Mouse (Mus musculus) kidney, adult 2 months (tissue): Measurements from ENCODE around the gene Rnd2. TPM values are rescaled to one million over a fixed set of nuclear protein-coding genes. Genes with fewer than 3 reads are reported as not detected.
"Not testable (repeated sequence)": the region's sequence is repeated elsewhere in the genome, so short reads cannot be mapped to it uniquely, and the experiment has no call there.

Experiments
- DNase-seq: peaks from one replicate; pipeline ENCODE4 v3.0.0; 2021
- H3K27ac ChIP-seq: fragments of 200-500 bp; 2 replicates; pipeline ENCODE4 v1.5.1; 2012; ENCODE audit warnings: low read depth, low read length, control low read depth, inconsistent platforms; ENCODE audit not compliant: insufficient read depth
- H3K27me3 ChIP-seq: fragments of 200-500 bp; replicated peaks from 2 replicates; pipeline ENCODE4 v1.6.1; 2012; ENCODE audit warnings: mild to moderate bottlenecking, moderate library complexity, low read length, inconsistent platforms; ENCODE audit not compliant: control insufficient read depth, insufficient read depth
- H3K36me3 ChIP-seq: fragments of 200-500 bp; 2 replicates; pipeline ENCODE4 v1.6.1; 2012; ENCODE audit warnings: mild to moderate bottlenecking, moderate library complexity, low read length, inconsistent platforms; ENCODE audit not compliant: control insufficient read depth, insufficient read depth
- H3K4me1 ChIP-seq: fragments of 200-500 bp; 2 replicates; pipeline ENCODE4 v1.6.1; 2011; ENCODE audit warnings: low read length; ENCODE audit not compliant: control insufficient read depth, insufficient read depth
- H3K4me3 ChIP-seq: fragments of 200-500 bp; 2 replicates; pipeline ENCODE4 v1.5.1; 2011; ENCODE audit warnings: mild to moderate bottlenecking, low read depth, low read length, control low read depth; ENCODE audit not compliant: insufficient read depth
- CTCF ChIP-seq: fragments of 200-500 bp; conservative IDR thresholded peaks from 2 replicates; pipeline ENCODE4 v1.5.1; 2011; ENCODE audit warnings: low read depth, mild to moderate bottlenecking, control low read depth, low read length, moderate library complexity, mixed read lengths; ENCODE audit not compliant: insufficient read depth, insufficient read length
- POLR2A ChIP-seq: fragments of 200-500 bp; IDR thresholded peaks from one replicate; pipeline ENCODE4 v1.6.1; 2011; ENCODE audit warnings: low read depth, low read length, control low read depth
- WGBS: fragments of 180-500 bp; shearing (Covaris S2); methylation state at CpG from one replicate; pipeline ENCODE4 v1.1.7; 2018; 5-methylcytosine and 5-hydroxymethylcytosine counted together
- polyA plus RNA-seq: library from polyadenylated mRNA; depleted of rRNA; stranded (reverse); fragments of >200 nt; gene quantifications from 2 replicates; pipeline ENCODE4 v1.2.3, GENCODE M21; 2012

The Rnd2 gene
- polyA plus RNA-seq, 1 experiment = 14.1 TPM

GRCm38 (mm10) chr11:101468731-101469130 is 3.9 kb downstream of the Rnd2 start:
- no peak for TF ChIP-seq POLR2A
- TF ChIP-seq CTCF = no peak
- Histone ChIP-seq H3K27ac (no peak overlapping the region), H3K4me1 (peaks cover 11% of the 10 kb centered on the region; the same call in 1 of the 2 replicates), H3K4me3 (peak overlapping the region; percentile 57), H3K27me3 (no peaks in the 10 kb centered on the region), H3K36me3 (no peaks in the 10 kb centered on the region)
- WGBS = 12% methylated on average over 13 of the region's 13 CpGs
- no peak for DNase-seq

DNA sequence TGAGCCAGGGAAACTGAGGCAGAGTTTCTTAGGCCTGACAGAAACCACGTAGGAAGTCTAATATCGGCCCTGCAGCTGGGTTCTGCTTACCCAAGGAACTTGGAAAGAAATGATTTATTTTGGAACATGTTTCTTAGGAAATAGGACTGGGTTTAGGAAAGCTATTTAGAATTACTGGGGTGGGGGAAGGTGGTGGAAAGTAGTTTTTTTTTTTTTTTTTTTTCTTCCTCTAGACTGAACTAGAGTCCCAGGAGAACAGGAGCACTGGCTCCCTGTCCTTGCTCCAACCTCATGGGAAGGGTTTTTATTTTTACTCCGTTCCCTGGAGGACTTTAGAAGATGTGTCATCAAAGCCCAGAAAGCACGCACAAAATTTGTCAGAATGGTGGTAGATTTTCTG is 4.4 kb downstream of the Rnd2 start:
- Histone ChIP-seq H3K27ac (no peak overlapping the region), H3K36me3 (no peaks in the 10 kb centered on the region), H3K4me3 (no peak overlapping the region), H3K4me1 (peaks cover 8% of the 10 kb centered on the region; the same call in 1 of the 2 replicates), H3K27me3 (no peaks in the 10 kb centered on the region)
- WGBS = 61% methylated on average over 4 of the region's 4 CpGs
- no peak for TF ChIP-seq CTCF
- TF ChIP-seq POLR2A = no peak
- no peak for DNase-seq

- H3K27ac ChIP-seq = no peak overlapping the region
- no peaks in the 10 kb centered on the region for H3K27me3 ChIP-seq
- H3K4me3 ChIP-seq = no peak overlapping the region
- no peak for DNase-seq
- 73% methylated on average over 7 of the region's 7 CpGs for WGBS
- H3K36me3 ChIP-seq = no peaks in the 10 kb centered on the region
- TF ChIP-seq CTCF (no peak), POLR2A (no peak)
- no peaks in the 10 kb centered on the region; the same call in 1 of the 2 replicates for H3K4me1 ChIP-seq
These were observed 5.4 kb downstream of the Rnd2 start for GRCm38 (mm10) chr11:101470206-101470605.

DNA sequence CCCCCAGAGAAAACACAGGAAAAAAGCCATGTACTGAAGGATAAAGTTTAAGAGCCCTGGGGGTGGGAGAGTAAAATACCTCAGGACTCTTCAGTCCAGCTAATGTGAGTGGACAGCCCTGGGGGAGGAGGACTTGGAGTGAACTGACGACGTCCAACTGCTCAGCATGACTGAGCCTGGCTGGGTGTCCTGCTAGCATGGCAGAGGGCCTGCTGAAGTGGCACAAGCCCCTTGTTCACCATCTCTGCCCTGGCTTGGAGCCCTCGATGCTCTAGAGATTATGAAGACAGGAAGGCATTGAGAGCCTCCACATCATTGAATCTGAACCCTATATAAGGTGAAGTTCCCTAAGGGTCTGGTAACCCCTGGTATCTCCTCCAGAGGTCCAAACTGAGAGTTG is 7.1 kb downstream of the Rnd2 start:
- Histone ChIP-seq H3K27ac (no peak overlapping the region), H3K36me3 (no peaks in the 10 kb centered on the region), H3K4me1 (no peaks in the 10 kb centered on the region; the same call in 1 of the 2 replicates), H3K4me3 (no peak overlapping the region), H3K27me3 (no peaks in the 10 kb centered on the region)
- TF ChIP-seq CTCF = no peak
- TF ChIP-seq POLR2A = no peak
- no peak for DNase-seq
- WGBS = 49% methylated on average over 3 of the region's 3 CpGs

DNA sequence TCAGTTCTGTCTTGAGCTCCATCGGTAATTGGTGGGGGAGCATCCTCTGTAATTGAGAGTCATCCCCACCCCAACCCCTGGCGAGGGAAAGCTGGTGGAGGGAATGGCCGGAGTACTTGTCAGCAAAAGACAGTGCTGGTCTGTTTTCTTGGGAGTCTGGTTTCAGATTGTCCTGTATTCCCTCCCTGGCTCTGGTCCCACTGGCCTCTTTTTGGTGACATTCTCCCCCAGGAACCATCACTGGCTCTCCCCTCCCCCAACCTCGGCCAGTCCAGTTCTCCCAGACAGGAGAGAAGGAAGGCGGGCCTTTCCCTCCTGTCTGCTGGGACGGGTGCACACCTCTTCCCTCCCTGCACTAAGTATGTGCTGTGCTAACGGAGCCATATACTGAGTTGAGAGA is 7.5 kb downstream of the Rnd2 start:
- H3K27ac ChIP-seq = no peak overlapping the region
- no peak for TF ChIP-seq POLR2A
- TF ChIP-seq CTCF = no peak
- no peak for DNase-seq
- no peaks in the 10 kb centered on the region for H3K36me3 ChIP-seq
- WGBS = 48% methylated on average over 7 of the region's 7 CpGs
- H3K4me1 ChIP-seq = no peaks in the 10 kb centered on the region; the same call in 1 of the 2 replicates
- H3K4me3 ChIP-seq = no peak overlapping the region
- no peaks in the 10 kb centered on the region for H3K27me3 ChIP-seq

- H3K36me3 ChIP-seq, H3K4me3 ChIP-seq, H3K27ac ChIP-seq, H3K27me3 ChIP-seq, H3K4me1 ChIP-seq, DNase-seq: not testable (repeated sequence)
- 67% methylated on average over 1 of the region's 1 CpGs for WGBS
These were observed 8.9 kb downstream of the Rnd2 start for GRCm38 (mm10) chr11:101473686-101474085.

GRCm38 (mm10) chr11:101474298-101474697 is 9.5 kb downstream of the Rnd2 start:
- H3K27me3 ChIP-seq = no peaks in the 10 kb centered on the region
- WGBS = 77% methylated on average over 5 of the region's 5 CpGs

GRCm38 (mm10) chr11:101476361-101476760 is 11.6 kb downstream of the Rnd2 start:
- peak; percentile 54 for DNase-seq
- 56% methylated on average over 4 of the region's 4 CpGs for WGBS
- not testable (repeated sequence) for H3K27ac ChIP-seq, H3K27me3 ChIP-seq, H3K4me1 ChIP-seq, H3K4me3 ChIP-seq, H3K36me3 ChIP-seq

More at GRCm38 (mm10) chr11:101474298-101474697, 9.5 kb downstream of the Rnd2 start:
- TF ChIP-seq CTCF (no peak), POLR2A (no peak)
- no peaks in the 10 kb centered on the region for H3K4me1 ChIP-seq
- H3K27ac ChIP-seq = no peak overlapping the region
- no peaks in the 10 kb centered on the region for H3K36me3 ChIP-seq
- H3K4me3 ChIP-seq = no peak overlapping the region
- no peak for DNase-seq
